Mouse (Mus musculus) ES-E14 (cell line): ENCODE data around the gene Pgs1.

ENCODE experiments used
- CHD2 ChIP-seq: IDR thresholded peaks from 2 replicates; pipeline ENCODE4 v1.6.1; 2014; ENCODE audit warnings: mild to moderate bottlenecking, low read depth, low read length, inconsistent platforms
- HCFC1 ChIP-seq: IDR thresholded peaks from 2 replicates; pipeline ENCODE4 v1.6.1; 2012; ENCODE audit warnings: low read length, inconsistent platforms, borderline replicate concordance; ENCODE audit not compliant: insufficient read depth
- MAFK ChIP-seq: IDR thresholded peaks from 2 replicates; pipeline ENCODE4 v1.6.1; 2014; ENCODE audit warnings: mild to moderate bottlenecking, low read depth, low read length, inconsistent platforms; ENCODE audit not compliant: insufficient read depth
- ZNF384 ChIP-seq: IDR thresholded peaks from 2 replicates; pipeline ENCODE4 v1.6.1; 2012; ENCODE audit warnings: low read depth, low read length, inconsistent platforms

GRCm38 (mm10) chr11:118050174-118050573 lies 64.1 kb downstream of the Pgs1 start:
- no peak for TF ChIP-seq MAFK
- no peak for TF ChIP-seq ZNF384
- TF ChIP-seq HCFC1 = no peak
- TF ChIP-seq CHD2 = no peak
